Mouse (Mus musculus): Measurements from ENCODE around the gene Prlr.

Gene Prlr

DNA sequence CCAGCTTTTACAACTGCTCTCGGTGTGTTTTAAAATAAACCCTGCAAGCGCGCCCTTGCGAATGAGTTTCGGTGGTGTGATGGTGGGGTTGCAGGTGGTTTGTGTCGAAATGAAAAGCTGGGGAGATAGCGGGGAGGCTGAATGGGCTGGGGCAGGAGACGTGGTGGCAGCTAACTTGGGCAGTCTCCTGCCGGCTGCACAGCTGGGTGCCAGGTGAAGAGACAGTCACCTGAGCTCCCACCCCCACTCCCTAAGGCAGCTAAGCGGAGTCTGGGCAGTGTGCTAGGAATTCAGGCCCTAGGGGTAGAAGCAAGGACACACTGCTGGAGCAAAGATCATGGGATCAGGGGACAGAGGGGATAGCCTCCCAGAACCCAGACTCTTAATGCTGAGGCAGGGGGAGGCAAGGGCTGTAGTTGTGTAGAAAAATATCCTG is 1.1 kb downstream of the Prlr start:
- no peaks in the 10 kb centered on the region for H3K36me3 ChIP-seq (ENCODE audit: insufficient read depth, low read length)
- peaks cover 31% of the 10 kb centered on the region for H3K4me1 ChIP-seq (replicated peaks; ENCODE audit: low read depth, low read length)
- H3K9me3 ChIP-seq (ENCODE audit: low read length): peaks cover 2% of the 10 kb centered on the region; the same call in 1 of the 2 replicates
- peaks cover 28% of the 10 kb centered on the region for H3K27me3 ChIP-seq (ENCODE audit: insufficient read depth, low read length)
- TF ChIP-seq NANOG (IDR thresholded peaks at IDR 0.05; ENCODE audit: borderline replicate concordance, low read length) (no peak), CTCF (conservative IDR thresholded peaks at IDR 0.05; ENCODE audit: low read length) (no peak), POU5F1 (IDR thresholded peaks at IDR 0.05; ENCODE audit: borderline replicate concordance, low read length) (no peak)
- H3K4me3 ChIP-seq (replicated peaks; ENCODE audit: low read length): peak overlapping the region; percentile 74

DNA sequence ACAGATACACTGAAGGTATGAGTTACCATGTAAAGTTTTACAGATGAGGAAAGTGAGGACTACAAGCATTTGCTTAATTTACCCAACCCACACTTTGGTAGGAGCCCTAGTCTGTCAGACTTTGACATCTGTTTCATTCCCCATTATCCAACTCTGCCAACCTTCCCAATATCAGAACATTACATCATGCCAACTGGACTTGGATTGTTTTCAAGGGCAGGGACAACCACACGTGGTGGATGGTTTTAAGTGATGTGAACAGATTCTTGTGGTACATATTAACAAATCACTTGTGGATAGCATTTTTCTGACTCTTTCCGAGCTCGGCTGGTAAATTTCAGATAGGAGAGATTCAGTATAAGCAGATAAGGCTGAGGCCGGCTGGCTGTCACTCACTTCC is 3.7 kb downstream of the Prlr start:
- no peaks in the 10 kb centered on the region for H3K36me3 ChIP-seq (ENCODE audit: insufficient read depth, low read length)
- no peak overlapping the region for H3K4me3 ChIP-seq (replicated peaks; ENCODE audit: low read length)
- H3K27me3 ChIP-seq (ENCODE audit: insufficient read depth, low read length): peaks cover 25% of the 10 kb centered on the region
- peaks cover 31% of the 10 kb centered on the region for H3K4me1 ChIP-seq (replicated peaks; ENCODE audit: low read depth, low read length)
- peaks cover 2% of the 10 kb centered on the region; the same call in 1 of the 2 replicates for H3K9me3 ChIP-seq (ENCODE audit: low read length)
- TF ChIP-seq NANOG (IDR thresholded peaks at IDR 0.05; ENCODE audit: borderline replicate concordance, low read length): no peak

GRCm38 (mm10) chr15:10192101-10192630 is 15.1 kb downstream of the Prlr start:
- Histone ChIP-seq H3K4me1 (replicated peaks; ENCODE audit: low read depth, low read length) (no peaks in the 10 kb centered on the region), H3K4me3 (replicated peaks; ENCODE audit: low read length) (no peak overlapping the region), H3K36me3 (ENCODE audit: insufficient read depth, low read length) (no peaks in the 10 kb centered on the region), H3K9me3 (ENCODE audit: low read length) (no peaks in the 10 kb centered on the region), H3K27me3 (ENCODE audit: insufficient read depth, low read length) (no peaks in the 10 kb centered on the region)
- TF ChIP-seq CTCF (conservative IDR thresholded peaks at IDR 0.05; ENCODE audit: low read length) (no peak), POU5F1 (IDR thresholded peaks at IDR 0.05; ENCODE audit: borderline replicate concordance, low read length) (no peak), NANOG (IDR thresholded peaks at IDR 0.05; ENCODE audit: borderline replicate concordance, low read length) (no peak)

DNA sequence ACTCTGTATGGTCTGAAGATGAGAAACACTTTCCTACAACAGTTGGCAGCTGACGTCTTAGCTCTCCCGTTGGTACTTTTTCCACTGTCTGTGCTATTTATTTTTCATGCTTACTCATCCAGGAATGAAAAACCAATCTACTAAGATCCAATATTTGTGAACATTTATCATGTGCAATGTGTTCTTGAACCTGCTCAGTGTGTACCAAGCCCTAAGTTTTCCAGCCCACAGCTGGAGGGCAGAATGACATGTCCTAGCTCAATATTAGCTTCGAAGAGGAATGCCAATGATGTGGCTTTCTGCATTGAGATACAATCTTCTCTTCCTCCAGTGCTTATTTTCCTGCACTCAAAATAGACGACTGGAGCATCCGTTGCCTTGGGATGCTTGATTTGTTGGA is 24.0 kb downstream of the Prlr start:
- no peak for TF ChIP-seq POU5F1 (IDR thresholded peaks at IDR 0.05; ENCODE audit: borderline replicate concordance, low read length)
- TF ChIP-seq NANOG (IDR thresholded peaks at IDR 0.05; ENCODE audit: borderline replicate concordance, low read length): no peak
- no peak for TF ChIP-seq CTCF (conservative IDR thresholded peaks at IDR 0.05; ENCODE audit: low read length)

GRCm38 (mm10) chr15:10202504-10203302 is 25.7 kb downstream of the Prlr start:
- H3K4me1 ChIP-seq (replicated peaks; ENCODE audit: low read depth, low read length): no peaks in the 10 kb centered on the region
- no peaks in the 10 kb centered on the region for H3K27me3 ChIP-seq (ENCODE audit: insufficient read depth, low read length)
- no peaks in the 10 kb centered on the region for H3K36me3 ChIP-seq (ENCODE audit: insufficient read depth, low read length)
- no peaks in the 10 kb centered on the region for H3K9me3 ChIP-seq (ENCODE audit: low read length)
- H3K4me3 ChIP-seq (replicated peaks; ENCODE audit: low read length): no peak overlapping the region
- TF ChIP-seq POU5F1 (IDR thresholded peaks at IDR 0.05; ENCODE audit: borderline replicate concordance, low read length) (no peak), CTCF (conservative IDR thresholded peaks at IDR 0.05; ENCODE audit: low read length) (no peak), NANOG (IDR thresholded peaks at IDR 0.05; ENCODE audit: borderline replicate concordance, low read length) (no peak)

More for the DNA sequence above, 24.0 kb downstream of the Prlr start:
- Histone ChIP-seq H3K9me3 (ENCODE audit: low read length) (no peaks in the 10 kb centered on the region), H3K36me3 (ENCODE audit: insufficient read depth, low read length) (no peaks in the 10 kb centered on the region), H3K4me1 (replicated peaks; ENCODE audit: low read depth, low read length) (no peaks in the 10 kb centered on the region), H3K4me3 (replicated peaks; ENCODE audit: low read length) (no peak overlapping the region), H3K27me3 (ENCODE audit: insufficient read depth, low read length) (no peaks in the 10 kb centered on the region)

- Histone ChIP-seq H3K4me3 (replicated peaks; ENCODE audit: low read length) (no peak overlapping the region), H3K36me3 (ENCODE audit: insufficient read depth, low read length) (no peaks in the 10 kb centered on the region), H3K4me1 (replicated peaks; ENCODE audit: low read depth, low read length) (no peaks in the 10 kb centered on the region; the same call in 1 of the 2 replicates), H3K9me3 (ENCODE audit: low read length) (no peaks in the 10 kb centered on the region), H3K27me3 (ENCODE audit: insufficient read depth, low read length) (no peaks in the 10 kb centered on the region)
- TF ChIP-seq POU5F1 (IDR thresholded peaks at IDR 0.05; ENCODE audit: borderline replicate concordance, low read length) (no peak), CTCF (conservative IDR thresholded peaks at IDR 0.05; ENCODE audit: low read length) (no peak), NANOG (IDR thresholded peaks at IDR 0.05; ENCODE audit: borderline replicate concordance, low read length) (no peak)
These were observed 33.3 kb downstream of the Prlr start for GRCm38 (mm10) chr15:10210261-10210770.

DNA sequence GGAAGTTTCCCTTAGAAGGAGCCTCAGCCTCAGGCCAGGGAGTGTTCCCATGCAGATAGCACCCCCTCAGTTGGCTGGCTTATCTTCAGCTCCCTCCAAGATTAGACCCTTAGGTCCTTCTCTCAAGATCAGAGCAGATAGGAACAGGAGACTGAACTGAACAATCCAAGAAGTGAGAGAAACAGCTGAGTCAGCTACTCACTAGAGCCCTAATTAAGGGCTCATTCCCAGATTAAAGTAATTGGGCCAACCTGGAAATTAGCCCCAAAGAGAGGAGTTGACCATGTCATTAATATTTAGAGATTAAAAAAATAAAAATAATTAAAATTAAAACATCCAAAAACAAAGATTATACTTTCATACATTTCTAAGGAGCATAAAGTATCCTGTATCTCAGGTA is 35.0 kb downstream of the Prlr start:
- no peaks in the 10 kb centered on the region for H3K9me3 ChIP-seq (ENCODE audit: low read length)
- H3K27me3 ChIP-seq (ENCODE audit: insufficient read depth, low read length): no peaks in the 10 kb centered on the region
- H3K36me3 ChIP-seq (ENCODE audit: insufficient read depth, low read length): no peaks in the 10 kb centered on the region
- H3K4me3 ChIP-seq (replicated peaks; ENCODE audit: low read length): no peak overlapping the region
- TF ChIP-seq POU5F1 (IDR thresholded peaks at IDR 0.05; ENCODE audit: borderline replicate concordance, low read length): no peak
- no peak for TF ChIP-seq CTCF (conservative IDR thresholded peaks at IDR 0.05; ENCODE audit: low read length)
- no peak for TF ChIP-seq NANOG (IDR thresholded peaks at IDR 0.05; ENCODE audit: borderline replicate concordance, low read length)
- H3K4me1 ChIP-seq (replicated peaks; ENCODE audit: low read depth, low read length): no peaks in the 10 kb centered on the region; the same call in 1 of the 2 replicates

DNA sequence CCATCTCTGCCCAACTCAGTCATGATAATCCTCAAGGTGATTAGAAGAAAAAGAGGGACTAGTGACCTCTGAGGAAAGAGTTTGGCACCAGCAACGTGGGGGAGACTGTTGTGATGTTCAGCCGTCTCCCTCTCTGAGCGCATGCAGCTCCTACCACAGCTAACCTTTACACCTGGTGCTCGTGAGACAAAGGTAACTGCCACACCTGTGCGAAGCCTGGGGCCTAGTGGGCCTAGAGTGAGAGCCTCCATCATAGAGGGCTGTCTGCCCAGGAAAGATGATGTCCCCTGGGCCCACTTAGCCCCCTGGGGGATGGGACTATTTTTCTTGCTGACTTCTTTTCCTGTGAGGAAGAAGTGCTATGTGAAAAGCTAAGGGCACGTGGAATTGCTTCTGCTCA is 36.2 kb downstream of the Prlr start:
- Histone ChIP-seq H3K36me3 (ENCODE audit: insufficient read depth, low read length) (no peaks in the 10 kb centered on the region), H3K9me3 (ENCODE audit: low read length) (no peaks in the 10 kb centered on the region), H3K4me3 (replicated peaks; ENCODE audit: low read length) (no peak overlapping the region), H3K27me3 (ENCODE audit: insufficient read depth, low read length) (no peaks in the 10 kb centered on the region), H3K4me1 (replicated peaks; ENCODE audit: low read depth, low read length) (no peaks in the 10 kb centered on the region; the same call in 1 of the 2 replicates)
- TF ChIP-seq NANOG (IDR thresholded peaks at IDR 0.05; ENCODE audit: borderline replicate concordance, low read length) (no peak), CTCF (conservative IDR thresholded peaks at IDR 0.05; ENCODE audit: low read length) (no peak), POU5F1 (IDR thresholded peaks at IDR 0.05; ENCODE audit: borderline replicate concordance, low read length) (no peak)
